ENCODE assay signal across 18 mouse cellular contexts in the genomic region with DNA sequence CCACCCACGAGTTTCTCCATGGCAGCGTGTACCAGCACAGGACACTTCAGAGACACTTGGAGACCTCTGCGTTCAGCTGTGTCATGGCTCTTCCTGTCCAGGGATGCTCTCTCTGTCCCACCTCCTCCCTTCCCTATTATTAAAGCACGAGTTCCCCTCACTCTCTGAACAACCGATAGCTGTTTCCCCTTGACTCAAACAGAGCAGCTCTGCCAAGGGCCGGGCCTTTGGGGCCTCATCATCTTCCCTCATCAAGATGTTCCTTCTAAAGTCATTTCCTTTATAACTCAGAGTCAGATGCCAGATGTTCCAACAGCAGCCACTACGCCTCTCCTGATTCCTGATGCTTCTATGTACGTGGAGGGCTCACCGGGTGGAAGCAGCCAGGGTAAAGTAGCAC.
DNase-seq lines count a peak whose midpoint lies in the region.
"Had no signal": no experiment of that assay in that cellular context is flagged by ENCODE, and none has a peak within 500 bp of the region (broad histone marks: within the 10 kb centered on the region; RNA-seq: fewer than 3 reads in every experiment).

No protein-coding gene starts in this region.

- H3K4me3 ChIP-seq in heart, embryonic 10.5 days, result no peak overlapping the region
- H3K4me3 ChIP-seq: embryonic facial prominence, embryonic 12.5 days; forebrain, embryonic 12.5 days; hindbrain, embryonic 12.5 days had no signal

- intact Hi-C loops in gastrocnemius, postnatal 14 days (cut with DNase I; ENCODE audit: low total_unique reads), result no loop called here
- intact Hi-C loops in heart, postnatal 14 days (cut with DNase I), result no loop called here

- H3K9me3 ChIP-seq in heart, embryonic 10.5 days, result no peaks in the 10 kb centered on the region
- H3K9me3 ChIP-seq: embryonic facial prominence, embryonic 12.5 days; forebrain, embryonic 12.5 days; hindbrain, embryonic 12.5 days had no signal

- no peaks in the 10 kb centered on the region for H3K36me3 ChIP-seq in heart, embryonic 10.5 days
- H3K36me3 ChIP-seq: embryonic facial prominence, embryonic 12.5 days; forebrain, embryonic 12.5 days; hindbrain, embryonic 12.5 days had no signal

- H3K27ac ChIP-seq in heart, embryonic 10.5 days, result no peak overlapping the region; the same call in 1 of the 2 replicates
- H3K27ac ChIP-seq: embryonic facial prominence, embryonic 12.5 days; forebrain, embryonic 12.5 days; hindbrain, embryonic 12.5 days; kidney, postnatal 0 days had no signal

- H3K4me1 ChIP-seq in heart, embryonic 10.5 days, result peaks cover 35% of the 10 kb centered on the region
- H3K4me1 ChIP-seq: forebrain, embryonic 12.5 days; hindbrain, embryonic 12.5 days had no signal

- 76% methylated on average over 9 of the region's 9 CpGs for WGBS in heart, embryonic 10.5 days

- H3K27me3 ChIP-seq in heart, embryonic 10.5 days (ENCODE audit: insufficient read depth, poor library complexity, severe bottlenecking), result peaks cover 47% of the 10 kb centered on the region
- H3K27me3 ChIP-seq: embryonic facial prominence, embryonic 12.5 days; forebrain, embryonic 12.5 days; hindbrain, embryonic 12.5 days had no signal

- peak; percentile 61 for DNase-seq in gastrocnemius, postnatal 14 days
- DNase-seq in gastrocnemius, postnatal 10 days, result no peak
- peak; percentile 38 for DNase-seq in heart, adult 8-10 months (ENCODE audit: low spot score)
- DNase-seq in heart, postnatal 14 days, result no peak
- peak; percentile 35 for DNase-seq in heart, postnatal 4 days
- no peak for DNase-seq in heart, embryonic 10.5 days (ENCODE audit: low spot score)
- no peak for DNase-seq in adrenal gland, adult 18-20 months (ENCODE audit: low spot score in 2 of 2)
- DNase-seq: adrenal gland, postnatal 10 days; cerebellum, adult 11 months; cerebellum, adult 8-10 months; cerebellum, postnatal 14 days; embryo, embryonic 11 days; kidney, adult 11 months; kidney, adult 9 months had no signal

Comparison
In these comparisons a context has a peak if more than half of its experiments do, and no peak if none do; other contexts are left out.
1. DNase-seq: peak in gastrocnemius, postnatal 14 days (single experiment), heart, adult 8-10 months (single experiment) and heart, postnatal 4 days (single experiment); none in gastrocnemius, postnatal 10 days (single experiment), heart, postnatal 14 days (0 of 2), heart, embryonic 10.5 days (single experiment) and adrenal gland, adult 18-20 months (0 of 2).